Comparison of ENCODE assay signal across 24 mouse cellular contexts in the genomic region with DNA sequence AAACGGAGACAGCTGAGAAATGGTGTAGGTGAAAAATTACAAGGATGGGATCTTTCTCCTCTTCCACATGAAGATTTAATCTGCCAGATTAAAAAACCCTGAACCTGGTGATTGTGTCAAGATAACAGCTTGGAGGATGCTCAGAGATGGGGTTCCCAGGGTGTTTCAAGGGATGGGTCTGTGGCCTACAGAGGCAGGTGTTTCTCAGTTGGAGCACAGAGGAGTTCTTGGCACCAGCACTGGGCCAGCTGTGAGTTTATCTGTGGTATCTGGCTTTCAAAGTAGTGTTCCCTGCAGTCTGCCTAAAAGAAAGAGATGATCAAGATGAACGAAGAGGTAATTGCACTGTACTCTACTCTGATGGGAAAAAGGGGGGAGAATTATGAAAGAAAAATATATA.
DNase-seq lines count a peak whose midpoint lies in the region; ATAC-seq lines count a peak whose summit lies in the region.
"Had no signal": no experiment of that assay in that cellular context is flagged by ENCODE, and none has a peak within 500 bp of the region (broad histone marks: within the 10 kb centered on the region; RNA-seq: fewer than 3 reads in every experiment).

No protein-coding gene starts in this region.

- H3K36me3 ChIP-seq in midbrain, embryonic 13.5 days = no peaks in the 10 kb centered on the region
- H3K36me3 ChIP-seq: embryonic facial prominence, embryonic 10.5 days; embryonic facial prominence, embryonic 13.5 days; forebrain, embryonic 12.5 days; forebrain, embryonic 15.5 days; heart, embryonic 13.5 days; hindbrain, embryonic 13.5 days had no signal

- H3K27me3 ChIP-seq in midbrain, embryonic 13.5 days = no peaks in the 10 kb centered on the region
- H3K27me3 ChIP-seq: embryonic facial prominence, embryonic 13.5 days; forebrain, embryonic 12.5 days; forebrain, embryonic 15.5 days; heart, embryonic 13.5 days; hindbrain, embryonic 13.5 days had no signal

- no peak for ATAC-seq in midbrain, embryonic 13.5 days
- ATAC-seq: activated CD4-positive, CD25-positive, alpha-beta regulatory T cell, adult 4 months; CD4-positive, CD25-positive, alpha-beta regulatory T cell, adult 4 months; forebrain, embryonic 15.5 days; hindbrain, embryonic 16.5 days had no signal

- 77% methylated on average over 2 of the region's 2 CpGs for WGBS in midbrain, embryonic 13.5 days

- DNase-seq in left cerebral cortex, postnatal 4 days = peak; percentile 31
- no peak for DNase-seq in left cerebral cortex, postnatal 25 days (ENCODE audit: low spot score in 2 of 2)
- peak; percentile 65 for DNase-seq in thymus, postnatal 0 days (ENCODE audit: low spot score)
- peak; percentile 14 for DNase-seq in thymus, postnatal 4 days
- no peak for DNase-seq in right cerebral cortex, postnatal 25 days
- DNase-seq: adrenal gland, adult 8-10 months; adrenal gland, postnatal 36 days; cerebellum, adult 18-20 months; cerebellum, adult 9-10 months; cerebellum, postnatal 36 days; embryo, embryonic 11 days; gastrocnemius, postnatal 25 days; heart, adult 18-20 months had no signal

- no peak overlapping the region for H3K4me2 ChIP-seq in midbrain, embryonic 13.5 days (replicated peaks)
- H3K4me2 ChIP-seq: embryonic facial prominence, embryonic 13.5 days; forebrain, embryonic 12.5 days; forebrain, embryonic 15.5 days; heart, embryonic 13.5 days; hindbrain, embryonic 13.5 days had no signal

- no peaks in the 10 kb centered on the region for H3K4me1 ChIP-seq in midbrain, embryonic 13.5 days (replicated peaks)
- H3K4me1 ChIP-seq: embryonic facial prominence, embryonic 10.5 days; embryonic facial prominence, embryonic 13.5 days; forebrain, embryonic 12.5 days; forebrain, embryonic 15.5 days; hindbrain, embryonic 13.5 days had no signal

- intact Hi-C loops in left cerebral cortex, postnatal 4 days (cut with DNase I) = no loop called here
- intact Hi-C loops in left cerebral cortex, postnatal 25 days (cut with DNase I) = no loop called here

- H3K4me3 ChIP-seq in midbrain, embryonic 13.5 days (replicated peaks) = no peak overlapping the region
- H3K4me3 ChIP-seq: embryonic facial prominence, embryonic 10.5 days; embryonic facial prominence, embryonic 13.5 days; erythroblast, embryonic 14.5 days; forebrain, embryonic 12.5 days; forebrain, embryonic 15.5 days; heart, embryonic 13.5 days; hindbrain, embryonic 13.5 days had no signal

- no peak overlapping the region for H3K27ac ChIP-seq in midbrain, embryonic 13.5 days
- H3K27ac ChIP-seq: embryonic facial prominence, embryonic 10.5 days; embryonic facial prominence, embryonic 13.5 days; forebrain, embryonic 12.5 days; forebrain, embryonic 15.5 days; heart, embryonic 13.5 days; hindbrain, embryonic 13.5 days had no signal

- H3K9ac ChIP-seq in midbrain, embryonic 13.5 days (replicated peaks) = no peak overlapping the region
- H3K9ac ChIP-seq: embryonic facial prominence, embryonic 13.5 days; forebrain, embryonic 12.5 days; forebrain, embryonic 15.5 days; heart, embryonic 13.5 days; hindbrain, embryonic 13.5 days had no signal

- H3K9me3 ChIP-seq in midbrain, embryonic 13.5 days = no peaks in the 10 kb centered on the region
- H3K9me3 ChIP-seq: embryonic facial prominence, embryonic 10.5 days; embryonic facial prominence, embryonic 13.5 days; forebrain, embryonic 12.5 days; forebrain, embryonic 15.5 days; heart, embryonic 13.5 days; hindbrain, embryonic 13.5 days had no signal

Comparison
In these comparisons a context has a peak if more than half of its experiments do, and no peak if none do; other contexts are left out.
1. DNase-seq: peak in left cerebral cortex, postnatal 4 days (single experiment), thymus, postnatal 0 days (single experiment) and thymus, postnatal 4 days (single experiment); none in left cerebral cortex, postnatal 25 days (0 of 2) and right cerebral cortex, postnatal 25 days (single experiment).